Mouse (Mus musculus): ENCODE data around the gene Asz1. TPM values are rescaled to one million over a fixed set of nuclear protein-coding genes. Genes with fewer than 3 reads are reported as not detected.

Gene Asz1
- polyA plus RNA-seq, 1 experiment = not detected

DNA sequence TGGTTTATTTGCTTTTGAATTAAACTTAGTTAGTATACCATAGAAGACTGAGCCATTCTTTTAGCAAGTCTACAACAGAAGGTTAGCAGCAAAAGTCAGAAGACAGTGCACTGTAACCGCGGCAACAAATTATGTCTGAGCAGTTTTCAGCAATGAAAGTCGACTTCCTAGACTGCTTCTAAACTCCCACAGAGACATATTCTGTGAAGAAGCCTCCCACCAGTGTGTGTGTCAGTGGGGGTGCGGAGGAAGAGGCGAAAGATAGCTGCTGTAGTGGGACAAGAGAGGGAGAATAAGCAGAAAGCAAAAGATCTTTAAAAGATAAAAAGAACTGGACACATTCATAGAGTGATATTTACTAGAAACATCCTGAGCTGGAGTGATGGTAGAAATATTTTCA lies 57.2 kb downstream of the Asz1 start:
- Histone ChIP-seq H3K27ac (ENCODE audit: control insufficient read depth, insufficient read depth, low read length) (no peak overlapping the region), H3K4me1 (replicated peaks; ENCODE audit: control insufficient read depth, insufficient read depth, low read length) (no peaks in the 10 kb centered on the region), H3K27me3 (ENCODE audit: control insufficient read depth, insufficient read depth, low read length) (no peaks in the 10 kb centered on the region), H3K4me3 (ENCODE audit: control insufficient read depth, insufficient read depth, low read length) (no peak overlapping the region), H3K36me3 (ENCODE audit: control insufficient read depth, insufficient read depth, low read length) (no peaks in the 10 kb centered on the region)
- 86% methylated on average over 5 of the region's 5 CpGs for WGBS
- DNase-seq = no peak
- TF ChIP-seq CTCF (IDR thresholded peaks at IDR 0.05; ENCODE audit: borderline replicate concordance, control insufficient read depth, extremely low read depth, insufficient read depth, low read length, poor library complexity) = no peak
- no peak for TF ChIP-seq POLR2A (IDR thresholded peaks at IDR 0.05; ENCODE audit: control insufficient read depth, extremely low read depth, insufficient read depth, low read length, poor library complexity)

DNA sequence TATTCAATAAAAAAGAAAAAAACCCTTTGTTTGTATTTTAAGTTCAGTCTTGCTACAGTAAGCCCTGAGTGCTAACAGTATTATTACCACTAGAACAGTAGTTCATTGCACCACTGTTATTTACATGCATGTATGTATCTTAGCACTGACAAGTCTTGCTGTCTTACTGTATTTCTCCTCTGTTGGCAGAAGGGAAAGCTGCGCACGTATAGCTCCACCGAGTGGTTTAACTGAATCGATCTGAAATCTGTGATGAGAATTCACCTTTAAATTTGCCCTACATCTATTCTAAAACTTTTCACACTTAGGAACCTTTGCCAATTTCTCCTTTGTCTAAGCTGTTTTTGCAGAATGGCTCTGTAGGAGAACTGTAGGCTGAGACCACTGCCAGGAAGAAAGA lies 64.6 kb downstream of the Asz1 start:
- H3K4me3 ChIP-seq (ENCODE audit: control insufficient read depth, insufficient read depth, low read length) = no peak overlapping the region
- DNase-seq = no peak
- TF ChIP-seq CTCF (IDR thresholded peaks at IDR 0.05; ENCODE audit: borderline replicate concordance, control insufficient read depth, extremely low read depth, insufficient read depth, low read length, poor library complexity) = no peak
- TF ChIP-seq POLR2A (IDR thresholded peaks at IDR 0.05; ENCODE audit: control insufficient read depth, extremely low read depth, insufficient read depth, low read length, poor library complexity) = no peak
- no peak overlapping the region for H3K27ac ChIP-seq (ENCODE audit: control insufficient read depth, insufficient read depth, low read length)
- WGBS = 91% methylated on average over 4 of the region's 4 CpGs
- H3K36me3 ChIP-seq (ENCODE audit: control insufficient read depth, insufficient read depth, low read length) = no peaks in the 10 kb centered on the region
- H3K4me1 ChIP-seq (replicated peaks; ENCODE audit: control insufficient read depth, insufficient read depth, low read length) = no peaks in the 10 kb centered on the region
- H3K27me3 ChIP-seq (ENCODE audit: control insufficient read depth, insufficient read depth, low read length) = no peaks in the 10 kb centered on the region

DNA sequence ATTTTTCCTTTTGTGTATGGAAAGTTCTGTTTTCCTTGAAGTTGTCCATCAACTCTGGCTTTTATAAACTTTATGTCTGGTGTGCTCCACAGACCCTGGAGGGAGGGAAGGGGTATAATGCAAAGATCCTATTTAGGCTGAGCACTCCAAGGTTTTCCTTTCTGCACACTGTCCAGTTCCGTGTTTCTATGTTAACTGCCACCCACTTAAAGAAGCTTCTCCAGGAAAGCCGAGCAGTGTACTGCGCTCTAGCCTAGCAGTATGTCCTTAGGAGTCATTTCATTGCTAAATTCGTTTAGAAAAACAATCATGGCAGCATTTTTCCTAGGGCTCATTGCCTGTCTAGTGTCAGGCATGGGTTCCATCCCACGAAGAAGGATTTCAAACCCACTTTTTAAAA lies 65.7 kb downstream of the Asz1 start:
- no peaks in the 10 kb centered on the region for H3K4me1 ChIP-seq (replicated peaks; ENCODE audit: control insufficient read depth, insufficient read depth, low read length)
- DNase-seq = no peak
- 88% methylated on average over 5 of the region's 5 CpGs for WGBS
- no peaks in the 10 kb centered on the region for H3K27me3 ChIP-seq (ENCODE audit: control insufficient read depth, insufficient read depth, low read length)
- no peak for TF ChIP-seq CTCF (IDR thresholded peaks at IDR 0.05; ENCODE audit: borderline replicate concordance, control insufficient read depth, extremely low read depth, insufficient read depth, low read length, poor library complexity)
- no peak for TF ChIP-seq POLR2A (IDR thresholded peaks at IDR 0.05; ENCODE audit: control insufficient read depth, extremely low read depth, insufficient read depth, low read length, poor library complexity)
- no peaks in the 10 kb centered on the region for H3K36me3 ChIP-seq (ENCODE audit: control insufficient read depth, insufficient read depth, low read length)
- no peak overlapping the region for H3K4me3 ChIP-seq (ENCODE audit: control insufficient read depth, insufficient read depth, low read length)
- no peak overlapping the region for H3K27ac ChIP-seq (ENCODE audit: control insufficient read depth, insufficient read depth, low read length)

DNA sequence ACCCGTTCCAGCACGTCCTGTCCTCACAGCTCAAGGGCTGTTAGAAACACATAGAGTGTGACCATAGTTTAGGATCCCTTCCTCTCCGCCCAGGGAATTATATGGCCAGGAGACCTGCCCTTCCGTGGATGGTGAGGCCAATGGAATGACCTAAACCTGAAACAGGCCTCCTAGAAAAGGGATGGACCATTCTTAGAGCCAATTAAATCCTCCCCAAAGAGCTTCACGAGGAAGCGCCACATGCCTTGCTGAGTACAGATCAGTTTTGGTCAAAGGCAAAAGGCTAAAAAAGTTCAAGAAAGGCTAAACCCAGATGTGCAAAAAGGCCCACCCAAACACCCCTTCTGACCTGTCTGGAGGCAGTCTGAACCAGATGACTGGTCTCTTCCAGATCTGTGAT lies 76.6 kb downstream of the Asz1 start:
- Histone ChIP-seq H3K27ac (ENCODE audit: control insufficient read depth, insufficient read depth, low read length) (no peak overlapping the region), H3K4me3 (ENCODE audit: control insufficient read depth, insufficient read depth, low read length) (no peak overlapping the region), H3K36me3 (ENCODE audit: control insufficient read depth, insufficient read depth, low read length) (no peaks in the 10 kb centered on the region), H3K27me3 (ENCODE audit: control insufficient read depth, insufficient read depth, low read length) (no peaks in the 10 kb centered on the region; the same call in 1 of the 2 replicates), H3K4me1 (replicated peaks; ENCODE audit: control insufficient read depth, insufficient read depth, low read length) (no peaks in the 10 kb centered on the region)
- DNase-seq = no peak
- 38% methylated on average over 6 of the region's 6 CpGs for WGBS
- TF ChIP-seq CTCF (IDR thresholded peaks at IDR 0.05; ENCODE audit: borderline replicate concordance, control insufficient read depth, extremely low read depth, insufficient read depth, low read length, poor library complexity) = no peak
- no peak for TF ChIP-seq POLR2A (IDR thresholded peaks at IDR 0.05; ENCODE audit: control insufficient read depth, extremely low read depth, insufficient read depth, low read length, poor library complexity)

DNA sequence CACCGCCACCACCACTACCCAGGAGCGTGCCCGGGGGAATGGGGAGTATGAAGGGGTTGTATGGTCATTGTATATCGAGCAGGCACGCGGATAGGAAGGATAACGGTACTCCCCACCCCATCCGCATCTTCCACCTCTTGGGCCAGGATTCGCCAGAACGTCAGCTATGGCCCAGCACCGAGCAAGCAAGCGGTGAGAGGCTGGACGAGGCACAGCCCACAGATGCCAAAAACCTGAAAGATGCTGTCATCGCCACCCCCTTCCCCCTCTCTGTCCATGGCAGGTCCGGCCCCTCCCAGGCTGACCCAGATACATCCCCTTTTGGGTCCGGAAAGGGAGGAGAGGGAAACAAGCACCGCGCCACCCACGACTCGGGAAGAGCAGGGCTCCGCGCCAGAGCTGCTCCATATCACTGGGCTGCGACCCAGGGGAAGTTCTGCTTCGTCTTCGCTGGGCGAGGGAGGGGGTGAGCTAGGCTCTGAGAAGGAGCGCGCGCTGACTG lies 77.3 kb downstream of the Asz1 start:
- no peaks in the 10 kb centered on the region; the same call in 1 of the 2 replicates for H3K27me3 ChIP-seq (ENCODE audit: control insufficient read depth, insufficient read depth, low read length)

DNA sequence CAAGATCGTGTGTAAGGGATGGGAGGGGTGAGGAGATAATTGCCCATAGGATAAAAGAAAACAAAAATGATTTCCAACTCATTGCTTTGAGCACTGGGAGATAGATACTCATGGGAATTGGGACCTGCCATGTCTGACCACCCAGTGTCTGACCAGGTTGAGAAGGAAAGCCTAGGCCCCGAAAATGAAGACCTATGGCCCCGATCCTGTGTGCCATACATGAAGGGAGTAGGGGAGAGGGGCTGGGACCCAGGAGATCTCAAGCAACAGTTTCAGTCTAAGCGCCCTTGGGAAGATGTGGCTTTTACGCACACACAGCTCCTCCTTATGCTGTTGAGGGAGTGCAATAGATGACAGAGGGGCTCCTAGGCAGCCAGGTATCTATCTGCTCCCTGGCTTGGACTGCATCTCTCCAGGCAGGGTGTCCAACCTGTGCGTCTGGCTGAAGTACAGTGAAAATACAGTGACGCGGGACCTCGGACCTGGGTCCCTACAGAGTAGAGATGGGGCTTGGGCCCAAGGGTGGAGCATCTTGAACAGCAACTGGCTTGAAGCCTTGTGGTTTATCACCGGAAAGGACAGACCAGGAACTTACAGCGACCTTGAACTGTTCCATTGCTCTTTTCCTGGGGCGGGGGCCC lies 77.9 kb downstream of the Asz1 start:
- TF ChIP-seq CTCF (IDR thresholded peaks at IDR 0.05; ENCODE audit: borderline replicate concordance, control insufficient read depth, extremely low read depth, insufficient read depth, low read length, poor library complexity) = no peak
- no peak for TF ChIP-seq POLR2A (IDR thresholded peaks at IDR 0.05; ENCODE audit: control insufficient read depth, extremely low read depth, insufficient read depth, low read length, poor library complexity)
- Histone ChIP-seq H3K27me3 (ENCODE audit: control insufficient read depth, insufficient read depth, low read length) (no peaks in the 10 kb centered on the region; the same call in 1 of the 2 replicates), H3K4me3 (ENCODE audit: control insufficient read depth, insufficient read depth, low read length) (no peak overlapping the region), H3K4me1 (replicated peaks; ENCODE audit: control insufficient read depth, insufficient read depth, low read length) (no peaks in the 10 kb centered on the region), H3K27ac (ENCODE audit: control insufficient read depth, insufficient read depth, low read length) (no peak overlapping the region), H3K36me3 (ENCODE audit: control insufficient read depth, insufficient read depth, low read length) (no peaks in the 10 kb centered on the region)
- 14% methylated on average over 12 of the region's 12 CpGs for WGBS
- no peak for DNase-seq

More for the DNA sequence above, 77.3 kb downstream of the Asz1 start:
- Histone ChIP-seq H3K36me3 (ENCODE audit: control insufficient read depth, insufficient read depth, low read length) (no peaks in the 10 kb centered on the region), H3K4me1 (replicated peaks; ENCODE audit: control insufficient read depth, insufficient read depth, low read length) (no peaks in the 10 kb centered on the region), H3K4me3 (ENCODE audit: control insufficient read depth, insufficient read depth, low read length) (no peak overlapping the region), H3K27ac (ENCODE audit: control insufficient read depth, insufficient read depth, low read length) (no peak overlapping the region)
- no peak for DNase-seq
- WGBS = 5% methylated on average over 29 of the region's 29 CpGs
- no peak for TF ChIP-seq CTCF (IDR thresholded peaks at IDR 0.05; ENCODE audit: borderline replicate concordance, control insufficient read depth, extremely low read depth, insufficient read depth, low read length, poor library complexity)
- TF ChIP-seq POLR2A (IDR thresholded peaks at IDR 0.05; ENCODE audit: control insufficient read depth, extremely low read depth, insufficient read depth, low read length, poor library complexity) = no peak

Data from thymus, adult 2 months (tissue).